Mouse (Mus musculus) gastrocnemius, postnatal 4 days (tissue): ENCODE data around the gene AI481877. TPM values are rescaled to one million over a fixed set of nuclear protein-coding genes. Genes with fewer than 3 reads are reported as not detected.
"Not testable (repeated sequence)": the region's sequence is repeated elsewhere in the genome, so short reads cannot be mapped to it uniquely, and the experiment has no call there.

Source experiments
- DNase-seq, 2 experiments: peaks; one replicate each; pipeline ENCODE4 v3.0.0; 2021 to 2022; ENCODE audit warnings: low spot score in 2 of 2, mixed read lengths in 2 of 2
- long read RNA-seq, 2 experiments: library from polyadenylated mRNA; stranded (forward); transcript quantifications; one replicate each; pipeline ENCODE4 v2.0.0; 2021
- total RNA-seq, 2 experiments: library from RNA; stranded (reverse); gene quantifications; 2 replicates each; pipeline ENCODE4 v1.2.3; 2021

AI481877 gene
- total RNA-seq, result not detected
- long read RNA-seq, experiment 1, result 0 reads
- long read RNA-seq, experiment 2, result 0 reads

- not testable (repeated sequence) for DNase-seq
These were observed at the start of gene AI481877 for GRCm38 (mm10) chr4:59138507-59139033. AI481877 (minus strand) TSS chr4:59138983.

DNA sequence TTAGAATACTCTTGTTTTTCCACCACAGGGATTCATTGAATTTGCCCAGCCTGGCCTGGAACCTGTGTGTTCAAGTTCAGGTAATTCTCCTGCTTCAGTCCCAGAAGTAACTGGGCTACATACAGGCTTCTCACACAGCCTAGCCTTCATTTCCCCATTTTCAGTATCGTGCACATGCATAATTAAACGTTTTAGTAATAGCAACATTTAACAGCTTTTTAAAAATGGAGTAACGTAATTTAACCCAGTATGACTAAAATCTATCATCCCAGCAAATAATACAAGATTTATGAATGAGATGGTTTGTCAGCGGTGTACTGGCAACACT is 49.7 kb upstream of the AI481877 start:
- DNase-seq, result no peak

GRCm38 (mm10) chr4:59187289-59187688 is 48.5 kb upstream of the AI481877 start:
- no peak for DNase-seq

- no peak for DNase-seq
These were observed 46.9 kb upstream of the AI481877 start for GRCm38 (mm10) chr4:59185671-59186070.

DNA sequence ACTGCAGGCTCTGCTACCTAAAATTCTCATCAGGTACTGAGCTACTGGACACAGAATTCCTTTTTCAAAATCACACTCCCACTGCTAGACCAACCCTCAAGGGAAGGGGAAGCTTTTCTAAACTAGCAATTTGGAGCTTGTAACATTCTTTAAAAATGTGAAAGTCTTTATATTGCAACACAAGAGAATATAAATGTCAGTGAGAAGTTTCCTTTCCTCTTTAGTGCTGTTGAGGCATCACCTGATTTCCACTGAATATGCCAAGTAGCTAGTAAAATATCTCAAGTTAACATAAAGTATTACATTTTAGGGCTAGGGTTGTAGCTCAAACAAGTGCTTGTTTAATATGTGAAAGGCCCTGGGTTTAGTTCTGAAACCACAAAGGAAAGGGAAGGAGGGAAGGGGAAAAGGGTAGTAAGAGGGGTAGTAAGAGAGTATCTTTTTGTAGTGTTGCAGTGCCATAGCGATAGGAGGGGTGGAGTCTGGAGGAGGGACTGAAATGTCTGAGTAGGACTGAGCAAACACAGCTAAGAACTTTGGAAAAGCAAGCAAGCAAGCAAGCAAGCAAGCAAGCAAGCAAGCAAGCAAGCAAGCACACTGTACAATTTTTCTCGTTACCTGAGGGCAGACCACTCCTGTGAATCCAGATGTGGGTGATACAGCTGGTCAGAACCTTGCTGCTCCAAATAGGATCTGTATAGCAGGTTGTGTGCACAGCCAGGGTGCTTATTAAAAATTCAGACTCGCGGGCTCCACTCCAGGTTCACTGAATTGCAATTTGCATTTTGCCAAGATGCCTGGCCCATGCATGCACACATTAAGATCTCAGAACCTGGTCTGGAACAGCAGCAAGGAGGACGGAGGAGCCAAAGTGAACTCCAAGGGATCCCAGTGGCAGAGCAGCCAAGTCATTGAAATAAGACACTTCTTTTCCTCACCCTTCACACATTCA is 42.8 kb upstream of the AI481877 start:
- no peak for DNase-seq

DNA sequence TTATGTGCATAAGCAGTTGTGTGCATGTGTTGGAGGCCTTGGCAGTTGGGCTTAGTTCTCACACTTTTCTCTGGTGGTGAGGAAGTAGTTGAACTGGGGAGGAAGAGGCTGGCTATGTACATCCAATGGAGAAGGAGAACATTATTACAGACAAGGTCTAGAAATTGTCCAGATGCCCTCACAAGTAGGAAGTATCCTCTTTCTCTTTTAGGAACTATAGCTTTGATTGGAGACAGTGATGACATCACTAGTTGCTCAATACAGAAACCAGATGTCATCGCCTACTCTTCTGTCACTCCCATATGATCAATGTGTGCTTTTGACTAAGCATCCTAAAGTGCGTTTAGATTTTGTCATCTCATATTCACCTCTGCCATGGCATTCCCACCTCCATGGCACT is 38.8 kb upstream of the AI481877 start:
- DNase-seq, result no peak

DNA sequence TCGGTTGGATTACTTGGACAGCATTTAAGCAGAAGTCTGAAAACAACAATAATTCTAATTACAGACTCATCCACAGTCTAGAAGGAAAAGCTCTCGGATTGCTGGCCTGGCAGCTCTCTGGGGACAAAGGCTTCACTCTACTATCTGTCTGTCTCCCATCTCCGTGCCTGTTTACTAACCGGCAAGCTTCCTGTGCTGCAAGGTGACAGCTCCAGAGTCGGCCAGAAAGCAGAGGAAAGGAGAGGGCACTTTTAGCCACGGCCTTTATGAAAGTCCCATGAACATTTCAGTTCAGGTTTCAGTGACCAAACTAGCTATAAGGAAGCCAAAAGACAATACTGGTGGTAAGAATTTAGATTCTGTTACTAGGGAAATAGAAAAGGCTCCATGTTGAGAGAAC is 37.1 kb upstream of the AI481877 start:
- DNase-seq, result no peak

DNA sequence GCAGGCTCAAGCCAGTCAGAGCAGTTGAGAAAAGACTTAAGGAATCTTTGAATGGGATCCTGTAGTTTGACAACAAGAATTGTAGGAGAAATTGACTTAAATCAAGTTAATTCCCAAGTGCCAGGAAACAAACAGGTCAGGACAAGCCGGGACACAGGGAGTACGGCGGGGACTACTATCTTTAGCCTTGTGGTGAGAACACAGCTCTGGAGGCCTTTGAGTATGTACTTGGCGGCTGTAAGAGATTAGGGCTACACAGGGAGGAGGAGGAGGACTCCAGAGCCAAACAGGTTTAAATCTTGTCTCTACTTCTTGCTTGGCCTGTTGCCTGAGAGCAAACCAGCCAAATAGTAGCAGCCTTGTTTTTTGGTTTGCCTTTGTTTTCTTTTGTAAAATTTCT is 36.2 kb upstream of the AI481877 start:
- DNase-seq, result no peak

- DNase-seq, result no peak
These were observed 34.6 kb upstream of the AI481877 start for GRCm38 (mm10) chr4:59173181-59173922.

DNA sequence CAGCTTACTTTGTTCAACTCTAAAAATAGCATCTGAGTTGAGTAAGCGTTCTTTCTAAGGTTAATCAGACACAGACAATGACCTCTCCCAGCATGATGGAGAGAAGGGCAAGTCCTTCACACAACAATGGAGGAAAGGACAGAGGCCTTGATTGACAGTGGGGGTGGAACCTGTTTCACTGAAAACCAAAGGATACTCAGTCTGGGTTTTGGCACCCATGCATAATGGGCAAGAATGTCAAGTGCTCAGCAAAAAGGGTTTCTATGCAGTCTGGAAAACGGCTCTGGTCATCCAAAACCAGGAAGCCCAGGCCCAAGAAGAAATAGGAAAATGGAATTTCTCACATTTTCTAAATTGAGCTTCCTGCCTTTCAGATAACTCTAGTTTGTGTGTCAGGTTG is 33.8 kb upstream of the AI481877 start:
- DNase-seq, result no peak

- DNase-seq, result no peak
These were observed 31.2 kb upstream of the AI481877 start for GRCm38 (mm10) chr4:59169981-59170380.

- DNase-seq, result no peak
These were observed 28.6 kb upstream of the AI481877 start for GRCm38 (mm10) chr4:59167251-59167847.

DNA sequence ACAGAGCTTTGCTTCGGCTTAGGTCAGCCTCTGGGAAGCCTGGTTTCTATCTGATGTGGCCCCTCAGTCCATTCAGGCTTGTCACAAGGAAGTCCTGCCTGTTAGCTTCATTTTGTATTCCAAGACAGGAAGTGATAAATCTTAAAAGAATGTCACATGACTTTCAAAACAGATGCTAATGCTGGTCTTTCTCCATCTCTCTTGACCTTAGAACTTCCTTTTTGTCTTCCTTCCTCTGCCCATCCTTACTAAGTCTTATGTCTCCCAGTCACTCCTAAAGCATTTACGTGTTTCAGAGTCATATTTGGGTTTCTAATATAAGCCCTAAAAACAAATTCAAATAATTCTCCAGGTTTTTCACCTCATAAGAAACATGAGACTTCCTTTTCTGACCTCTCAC is 25.3 kb upstream of the AI481877 start:
- no peak for DNase-seq

- no peak for DNase-seq
These were observed 22.3 kb upstream of the AI481877 start for GRCm38 (mm10) chr4:59160959-59161670.

DNA sequence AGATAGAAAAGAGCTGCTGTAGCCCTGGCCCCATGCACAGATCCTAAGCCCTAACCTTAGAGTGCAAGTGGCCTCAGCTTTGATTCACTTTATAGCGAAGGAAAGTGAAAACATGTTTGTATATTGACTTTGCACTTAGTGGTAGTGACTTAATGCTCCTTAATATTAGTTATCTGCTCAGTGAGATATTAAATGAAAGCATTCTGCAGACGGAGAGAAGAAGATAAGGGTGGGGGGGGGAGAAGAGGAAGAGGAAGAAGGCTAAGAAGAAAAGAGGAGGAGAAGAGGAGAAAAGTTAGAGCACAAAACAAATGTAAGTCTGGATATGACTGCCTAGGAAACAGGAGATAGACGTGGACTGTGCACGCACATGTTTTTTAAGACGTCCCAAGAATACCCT is 21.5 kb upstream of the AI481877 start:
- no peak for DNase-seq

- DNase-seq, result no peak
These were observed 18.9 kb upstream of the AI481877 start for GRCm38 (mm10) chr4:59157654-59158053.

GRCm38 (mm10) chr4:59156897-59157592 is 18.3 kb upstream of the AI481877 start:
- no peak for DNase-seq

DNA sequence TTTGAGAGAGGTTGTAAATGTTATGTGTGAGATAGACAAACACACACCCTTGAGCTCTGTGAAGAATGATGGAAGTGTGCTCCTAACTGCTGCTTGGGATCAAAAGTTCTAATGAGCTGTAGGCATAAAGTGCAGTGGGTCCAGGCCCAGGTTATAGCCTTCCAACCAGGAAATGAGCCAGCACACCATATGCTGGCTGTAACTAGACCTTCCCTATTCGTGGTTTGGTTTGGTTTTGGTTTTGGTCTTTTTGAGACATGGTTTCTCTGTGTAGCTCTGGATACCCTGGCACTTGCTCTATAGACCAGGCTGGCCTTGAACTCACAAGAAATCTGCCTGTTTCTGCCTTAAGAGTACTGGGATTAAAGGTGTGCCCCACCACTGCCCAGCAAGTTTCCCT is 13.2 kb upstream of the AI481877 start:
- no peak for DNase-seq

DNA sequence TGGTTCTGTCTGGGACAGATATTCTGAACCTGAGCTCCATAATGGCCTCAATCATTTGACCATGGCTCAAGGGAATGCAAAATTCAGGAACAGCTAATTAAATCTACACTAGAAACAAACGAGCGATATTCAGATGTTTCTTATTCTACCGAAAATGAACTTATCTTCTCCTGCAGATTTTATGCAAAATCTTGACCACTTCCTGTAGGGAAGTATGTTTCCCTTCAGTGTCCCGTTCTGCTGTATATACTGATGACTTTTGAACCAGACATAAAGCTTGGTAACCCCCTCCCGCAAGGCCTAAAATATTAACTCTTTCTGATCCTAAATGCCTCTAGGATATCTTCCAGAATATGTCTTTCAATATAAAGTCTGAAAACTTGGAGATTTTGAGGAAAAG is 12.1 kb upstream of the AI481877 start:
- DNase-seq, result no peak

DNA sequence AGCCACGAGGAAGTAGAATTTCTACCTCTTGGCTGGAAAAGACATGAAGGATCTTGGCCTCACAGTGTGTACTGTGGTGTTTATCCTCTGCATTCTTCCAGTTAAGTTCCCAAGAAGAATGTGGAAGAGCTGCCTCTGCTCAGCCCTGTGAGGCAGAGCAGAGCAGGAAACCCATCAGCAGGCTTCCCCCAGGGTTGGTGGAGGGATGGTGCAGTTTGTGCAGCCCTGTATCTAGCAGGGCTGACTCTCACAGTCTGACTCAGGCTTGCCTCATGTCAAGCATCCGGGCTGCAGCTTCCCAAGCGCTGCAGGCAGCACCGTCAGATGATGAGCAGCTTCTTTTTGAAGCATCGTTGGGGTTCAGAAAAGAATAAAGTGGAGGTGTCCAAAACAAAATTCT is 10.3 kb upstream of the AI481877 start:
- no peak for DNase-seq
